Mouse (Mus musculus) heart, embryonic 11.5 days (tissue): ENCODE results near the gene Gm7929. TPM values are rescaled to one million over a fixed set of nuclear protein-coding genes. Genes with fewer than 3 reads are reported as not detected.
"Not testable (repeated sequence)": the region's sequence is repeated elsewhere in the genome, so short reads cannot be mapped to it uniquely, and the experiment has no call there.

Source experiments
- ATAC-seq: fragments of 200-750 bp; cut with Nextera tagmentation; replicated peaks from 2 replicates; pipeline ENCODE4 v1.8.0; 2017; ENCODE audit warnings: moderate library complexity; ENCODE audit not compliant: insufficient number of reproducible peaks, low FRiP score, low TSS enrichment
- H3K27ac ChIP-seq: fragments of 300-500 bp; sonication (generic); 2 replicates; pipeline ENCODE4 v1.5.1; 2014; ENCODE audit warnings: mild to moderate bottlenecking, low read depth, low read length
- H3K27me3 ChIP-seq: fragments of 300-500 bp; sonication (generic); 2 replicates; pipeline ENCODE4 v1.6.1; 2014; ENCODE audit warnings: mild to moderate bottlenecking, low read length, mixed read lengths; ENCODE audit not compliant: control insufficient read depth, insufficient read depth
- H3K36me3 ChIP-seq: fragments of 300-500 bp; sonication (generic); 2 replicates; pipeline ENCODE4 v1.6.1; 2014; ENCODE audit warnings: mild to moderate bottlenecking, low read length, moderate library complexity, mixed read lengths; ENCODE audit not compliant: control insufficient read depth, insufficient read depth
- H3K4me1 ChIP-seq: fragments of 300-500 bp; sonication (generic); 2 replicates; pipeline ENCODE4 v1.6.1; 2014; ENCODE audit warnings: low read length; ENCODE audit not compliant: control insufficient read depth, insufficient read depth
- H3K4me2 ChIP-seq: fragments of 300-500 bp; sonication (generic); 2 replicates; pipeline ENCODE4 v1.6.1; 2014; ENCODE audit warnings: mild to moderate bottlenecking, moderate library complexity
- H3K4me3 ChIP-seq: fragments of 300-500 bp; sonication (generic); 2 replicates; pipeline ENCODE4 v1.5.1; 2014; ENCODE audit warnings: low read depth, low read length
- H3K9ac ChIP-seq: fragments of 300-500 bp; sonication (generic); 2 replicates; pipeline ENCODE4 v1.6.1; 2014; ENCODE audit warnings: mild to moderate bottlenecking, low read depth, low read length, moderate library complexity
- H3K9me3 ChIP-seq: fragments of 300-500 bp; sonication (generic); replicated peaks from 2 replicates; pipeline ENCODE4 v1.6.1; 2016; ENCODE audit warnings: low read length; ENCODE audit not compliant: control insufficient read depth
- WGBS: fragments of 180-500 bp; shearing (Covaris S2); extraction: QIAGEN DNeasy Blood & Tissue Kit; methylation state at CpG from one replicate; pipeline ENCODE4 v1.1.7; 2014; ENCODE audit not compliant: insufficient replicate concordance; 5-methylcytosine and 5-hydroxymethylcytosine counted together
- polyA plus RNA-seq: library from polyadenylated mRNA; unstranded; fragments of >200 nt; fragmentation: Nextera tagmentation; extraction: Ambion mirVana; gene quantifications from 2 replicates; pipeline ENCODE4 v1.2.1, GENCODE M21; 2014

Gene Gm7929
- not detected in 2 replicates for polyA plus RNA-seq

- not testable (repeated sequence) for H3K27me3 ChIP-seq, ATAC-seq, H3K27ac ChIP-seq, H3K9me3 ChIP-seq, H3K4me3 ChIP-seq, H3K9ac ChIP-seq, H3K4me2 ChIP-seq, H3K36me3 ChIP-seq, H3K4me1 ChIP-seq
- 80% methylated on average over 1 of the region's 1 CpGs for WGBS
These were observed at the start of gene Gm7929 for GRCm38 (mm10) chr14:41750514-41750913. Gene Gm7929 (minus strand): TSS chr14:41750614.

DNA sequence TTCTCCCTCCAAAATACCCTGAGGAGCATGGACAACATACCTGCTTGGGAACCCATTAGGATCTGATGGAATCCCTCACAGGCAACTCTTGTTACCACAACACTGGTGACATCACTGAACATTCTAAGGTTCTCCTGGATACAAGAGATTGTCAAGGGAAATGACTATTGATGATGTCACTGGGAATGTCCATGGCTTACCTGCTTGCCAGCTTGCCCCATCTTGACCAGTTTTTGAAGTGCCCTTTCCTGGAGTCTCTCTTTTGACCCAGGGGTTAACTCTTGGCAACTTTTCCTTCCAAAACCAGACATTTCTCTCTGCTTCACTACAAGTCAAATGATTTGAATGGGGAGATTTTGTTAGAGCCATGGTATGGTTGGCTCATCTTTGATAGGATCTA is 21.9 kb upstream of the Gm7929 start, which contains the start of gene Gm47189:
Gene Gm47189 (minus strand): TSS at position 101 of the 400 bp plus-strand sequence.
- not testable (repeated sequence) for H3K4me2 ChIP-seq, H3K27ac ChIP-seq, H3K4me3 ChIP-seq, H3K4me1 ChIP-seq, H3K36me3 ChIP-seq, ATAC-seq, H3K9ac ChIP-seq, H3K9me3 ChIP-seq, H3K27me3 ChIP-seq

DNA sequence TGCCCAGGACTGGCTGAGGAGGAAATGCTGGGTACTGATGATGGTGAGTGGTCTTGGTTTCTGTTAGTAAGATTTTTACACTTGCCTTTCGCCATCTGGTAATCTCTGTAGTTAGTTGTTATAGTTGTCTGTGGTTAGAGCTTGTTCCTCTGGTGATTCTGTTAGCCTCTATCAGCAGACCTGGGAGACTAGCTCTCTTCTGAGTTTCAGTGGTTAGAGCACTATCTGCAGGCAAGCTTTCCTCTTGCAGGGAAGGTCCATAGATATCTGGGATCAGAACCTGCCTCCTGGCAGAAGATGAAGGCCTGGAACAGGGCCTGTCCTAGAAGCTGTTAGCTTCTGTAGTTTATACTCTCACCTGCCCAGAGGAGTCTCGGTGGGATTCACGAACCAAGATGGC is 5.5 kb upstream of the Gm7929 start:
- 58% methylated on average over 2 of the region's 3 CpGs for WGBS
- H3K4me2 ChIP-seq, ATAC-seq, H3K4me3 ChIP-seq, H3K9ac ChIP-seq, H3K4me1 ChIP-seq, H3K27ac ChIP-seq, H3K36me3 ChIP-seq, H3K27me3 ChIP-seq, H3K9me3 ChIP-seq: not testable (repeated sequence)

DNA sequence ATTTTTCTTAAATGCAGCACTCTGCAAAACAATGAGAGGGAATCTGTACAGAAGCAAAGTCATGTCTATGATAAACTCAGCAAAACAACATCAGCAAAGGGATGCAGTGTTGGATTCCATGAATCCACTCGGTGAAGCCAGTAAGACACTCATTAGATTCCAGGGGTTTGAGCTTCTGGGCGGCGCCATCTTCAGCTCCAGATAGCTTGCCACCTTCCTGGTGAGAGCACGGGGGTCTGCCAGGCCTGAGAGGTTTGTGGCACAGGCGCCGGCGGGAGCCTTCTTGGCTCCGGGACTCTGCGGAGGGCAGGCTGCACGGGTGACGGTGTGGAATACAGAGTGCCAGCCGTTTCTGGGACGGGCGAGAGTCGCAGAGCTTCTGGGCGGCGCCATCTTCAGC is 27.0 kb downstream of the Gm7929 start:
- WGBS, result 61% methylated on average over 15 of the region's 17 CpGs
- H3K27ac ChIP-seq, H3K9ac ChIP-seq, H3K27me3 ChIP-seq, H3K4me2 ChIP-seq, H3K4me3 ChIP-seq, ATAC-seq, H3K9me3 ChIP-seq, H3K36me3 ChIP-seq, H3K4me1 ChIP-seq: not testable (repeated sequence)

- not testable (repeated sequence) for H3K4me3 ChIP-seq, H3K27ac ChIP-seq, H3K27me3 ChIP-seq, H3K9me3 ChIP-seq, H3K4me1 ChIP-seq, H3K9ac ChIP-seq, H3K36me3 ChIP-seq, ATAC-seq, H3K4me2 ChIP-seq
- WGBS, result 73% methylated on average over 1 of the region's 1 CpGs
These were observed 33.2 kb downstream of the Gm7929 start for GRCm38 (mm10) chr14:41717180-41717579.

- not testable (repeated sequence) for H3K27ac ChIP-seq, H3K27me3 ChIP-seq, H3K4me1 ChIP-seq, H3K4me2 ChIP-seq, H3K36me3 ChIP-seq, H3K9ac ChIP-seq, H3K4me3 ChIP-seq, ATAC-seq, H3K9me3 ChIP-seq
- no CpG with 5 or more reads among the region's 3 CpGs for WGBS
These were observed 48.6 kb downstream of the Gm7929 start, which contains the start of gene Gm8068 for GRCm38 (mm10) chr14:41701785-41702184. Gene Gm8068 (minus strand): TSS chr14:41701885.

Other genes starting within 250 kb of the Gm7929 start
- not detected in 2 replicates for gene Gm7970, start 195.0 kb downstream of the Gm7929 start, polyA plus RNA-seq
- not detected in 2 replicates for gene 1700049E17Rik2, start 177.4 kb downstream of the Gm7929 start, polyA plus RNA-seq
- gene Gm3072, start 126.0 kb downstream of the Gm7929 start, polyA plus RNA-seq, result not detected in 2 replicates
- gene Gm3676, start 104.1 kb downstream of the Gm7929 start, polyA plus RNA-seq, result not detected in 2 replicates
- not detected in 2 replicates for gene Gm8068, start 48.7 kb downstream of the Gm7929 start, polyA plus RNA-seq
- not detected in 2 replicates for gene Gm47189, start 21.8 kb upstream of the Gm7929 start, polyA plus RNA-seq
- not detected in 2 replicates for gene Gm7980, start 156.7 kb upstream of the Gm7929 start, polyA plus RNA-seq
- not detected in 2 replicates for gene 1700049E17Rik1, start 174.3 kb upstream of the Gm7929 start, polyA plus RNA-seq
- gene 1700024B05Rik, start 193.4 kb upstream of the Gm7929 start, polyA plus RNA-seq, result not detected in 2 replicates
- not detected in 2 replicates for gene Gm6401, start 217.3 kb upstream of the Gm7929 start, polyA plus RNA-seq
- not detected in 2 replicates for gene Gm3543, start 232.7 kb upstream of the Gm7929 start, polyA plus RNA-seq